ENCODE assay signal across 8 mouse cellular contexts in genomic region chr12:86023081-86023871, GRCm38 (mm10). TPM values are rescaled to one million over a fixed set of nuclear protein-coding genes. Genes with fewer than 3 reads are reported as not detected.
A peak's percentile ranks its signal among the peaks of the same experiment; 100 is the strongest.
DNase-seq lines count a peak whose midpoint lies in the region; ATAC-seq and TF ChIP-seq lines count a peak whose summit lies in the region.
"Had no signal": no experiment of that assay in that cellular context is flagged by ENCODE, and none has a peak within 500 bp of the region (broad histone marks: within the 10 kb centered on the region; RNA-seq: fewer than 3 reads in every experiment).

No protein-coding gene starts in this region.

- H3K4me3 ChIP-seq in intestine, embryonic 14.5 days (ENCODE audit: low read depth, low read length) = no peak overlapping the region
- no peak overlapping the region for H3K4me3 ChIP-seq in intestine, postnatal 0 days (ENCODE audit: low read depth, low read length)
- no peak overlapping the region for H3K4me3 ChIP-seq in intestine, embryonic 15.5 days (replicated peaks)
- H3K4me3 ChIP-seq: liver, embryonic 12.5 days had no signal

- peak; percentile 70 for DNase-seq in intestine, embryonic 14.5 days (ENCODE audit: low spot score)
- peak; percentile 31 for DNase-seq in adipocyte (ENCODE audit: low spot score)
- DNase-seq in lung, postnatal 14 days = peak; percentile 60

- no peaks in the 10 kb centered on the region for H3K27me3 ChIP-seq in intestine, embryonic 14.5 days (replicated peaks; ENCODE audit: control insufficient read depth, insufficient read depth, low read length)
- no peaks in the 10 kb centered on the region for H3K27me3 ChIP-seq in intestine, postnatal 0 days (replicated peaks; ENCODE audit: control insufficient read depth, insufficient read depth, low read length)
- no peaks in the 10 kb centered on the region for H3K27me3 ChIP-seq in intestine, embryonic 15.5 days (replicated peaks)
- H3K27me3 ChIP-seq: liver, embryonic 12.5 days had no signal

- peak; percentile 50; the same call in 1 of the 2 replicates for ATAC-seq in intestine, embryonic 14.5 days (replicated peaks; ENCODE audit: low FRiP score, low TSS enrichment, low read depth)
- ATAC-seq in intestine, postnatal 0 days = no peak
- peak; percentile 65 for ATAC-seq in intestine, embryonic 15.5 days
- ATAC-seq in activated CD4-positive, CD25-positive, alpha-beta regulatory T cell, adult 4 months = no peak
- no peak for ATAC-seq in erythroid progenitor cell, adult 5-6 weeks (replicated peaks; ENCODE audit: low FRiP score, poor library complexity, severe bottlenecking)
- ATAC-seq: liver, embryonic 12.5 days had no signal

- H3K9ac ChIP-seq in intestine, embryonic 14.5 days (ENCODE audit: low read length) = no peak overlapping the region
- H3K9ac ChIP-seq in intestine, postnatal 0 days (ENCODE audit: low read depth, low read length) = no peak overlapping the region
- H3K9ac ChIP-seq in intestine, embryonic 15.5 days = no peak overlapping the region
- H3K9ac ChIP-seq: liver, embryonic 12.5 days had no signal

- H3K27ac ChIP-seq in intestine, embryonic 14.5 days (ENCODE audit: low read depth) = peak overlapping the region; percentile 62; the same call in 1 of the 2 replicates
- H3K27ac ChIP-seq in intestine, postnatal 0 days (ENCODE audit: low read depth, low read length) = no peak overlapping the region
- H3K27ac ChIP-seq in intestine, embryonic 15.5 days = peak overlapping the region; percentile 42; the same call in 1 of the 2 replicates
- H3K27ac ChIP-seq: liver, embryonic 12.5 days had no signal

- H3K9me3 ChIP-seq in intestine, embryonic 14.5 days (ENCODE audit: control insufficient read depth, low read length) = no peaks in the 10 kb centered on the region
- no peaks in the 10 kb centered on the region for H3K9me3 ChIP-seq in intestine, postnatal 0 days (ENCODE audit: control insufficient read depth)
- no peaks in the 10 kb centered on the region for H3K9me3 ChIP-seq in intestine, embryonic 15.5 days
- H3K9me3 ChIP-seq: liver, embryonic 12.5 days had no signal

- no peak for TF ChIP-seq CTCF in intestine, postnatal 0 days (IDR thresholded peaks at IDR 0.05; ENCODE audit: low read depth)

- H3K4me2 ChIP-seq in intestine, embryonic 14.5 days (ENCODE audit: low read length) = no peak overlapping the region
- no peak overlapping the region for H3K4me2 ChIP-seq in intestine, postnatal 0 days (replicated peaks; ENCODE audit: low read depth)
- H3K4me2 ChIP-seq in intestine, embryonic 15.5 days (replicated peaks) = no peak overlapping the region
- H3K4me2 ChIP-seq: liver, embryonic 12.5 days had no signal

- peaks cover 21% of the 10 kb centered on the region for H3K4me1 ChIP-seq in intestine, embryonic 14.5 days (replicated peaks; ENCODE audit: control insufficient read depth, insufficient read depth, low read length)
- H3K4me1 ChIP-seq in intestine, postnatal 0 days (replicated peaks; ENCODE audit: control insufficient read depth, insufficient read depth, low read length) = no peaks in the 10 kb centered on the region
- H3K4me1 ChIP-seq in intestine, embryonic 15.5 days (replicated peaks) = peaks cover 15% of the 10 kb centered on the region; the same call in 1 of the 2 replicates
- H3K4me1 ChIP-seq: liver, embryonic 12.5 days had no signal

- WGBS in intestine, embryonic 14.5 days = 69% methylated on average over 4 of the region's 4 CpGs
- 72% methylated on average over 4 of the region's 4 CpGs for WGBS in intestine, postnatal 0 days
- 72% methylated on average over 4 of the region's 4 CpGs for WGBS in intestine, embryonic 15.5 days

- no peaks in the 10 kb centered on the region for H3K36me3 ChIP-seq in intestine, embryonic 14.5 days (ENCODE audit: control insufficient read depth, insufficient read depth, low read length)
- H3K36me3 ChIP-seq in intestine, postnatal 0 days (ENCODE audit: control insufficient read depth, insufficient read depth) = no peaks in the 10 kb centered on the region
- H3K36me3 ChIP-seq in intestine, embryonic 15.5 days = no peaks in the 10 kb centered on the region

RNA-seq across cellular contexts. Expression of gene Tgfb3, which starts 55.6 kb away (rescaled TPM):
- 22.0 and 22.1 TPM in 2 replicates for polyA plus RNA-seq in intestine, embryonic 14.5 days (2014; fragmentation: Nextera tagmentation; extraction: Ambion mirVana)
- polyA plus RNA-seq in intestine, postnatal 0 days (2015; fragmentation: Nextera tagmentation; extraction: Ambion mirVana) = 8.5 and 9.2 TPM in 2 replicates
- 22.8 and 23.4 TPM in 2 replicates for polyA plus RNA-seq in intestine, embryonic 15.5 days (2015; fragmentation: Nextera tagmentation; extraction: Ambion mirVana)
- 1 to 10 TPM; 1.2 TPM for polyA plus RNA-seq in activated CD4-positive, CD25-positive, alpha-beta regulatory T cell, adult 4 months (2017; shearing (Covaris generic))
- total RNA-seq in erythroid progenitor cell, adult 5-6 weeks (2015; ENCODE audit: low replicate concordance) = not detected in 2 replicates
- not detected in 2 replicates for total RNA-seq in erythroid progenitor cell, adult 5-6 weeks (2017; ENCODE audit: low replicate concordance)

RNA-seq across cellular contexts. Expression of gene Ift43, which starts 59.1 kb away (rescaled TPM):
- 81.5 and 88.7 TPM in 2 replicates for polyA plus RNA-seq in intestine, embryonic 14.5 days (2014; fragmentation: Nextera tagmentation; extraction: Ambion mirVana)
- polyA plus RNA-seq in intestine, postnatal 0 days (2015; fragmentation: Nextera tagmentation; extraction: Ambion mirVana) = 61.0 and 65.9 TPM in 2 replicates
- polyA plus RNA-seq in intestine, embryonic 15.5 days (2015; fragmentation: Nextera tagmentation; extraction: Ambion mirVana) = 69.2 and 73.7 TPM in 2 replicates
- polyA plus RNA-seq in activated CD4-positive, CD25-positive, alpha-beta regulatory T cell, adult 4 months (2017; shearing (Covaris generic)) = 1 to 10 TPM; 3.3 to 7.1 TPM
- total RNA-seq in erythroid progenitor cell, adult 5-6 weeks (2015; ENCODE audit: low replicate concordance) = not detected in 2 replicates
- not detected in 2 replicates for total RNA-seq in erythroid progenitor cell, adult 5-6 weeks (2017; ENCODE audit: low replicate concordance)

Comparison
In these comparisons a context has a peak if more than half of its experiments do, and no peak if none do; other contexts are left out.
1. ATAC-seq: peak in intestine, embryonic 14.5 days (single experiment) and intestine, embryonic 15.5 days (single experiment); none in intestine, postnatal 0 days (single experiment), activated CD4-positive, CD25-positive, alpha-beta regulatory T cell, adult 4 months (single experiment) and erythroid progenitor cell, adult 5-6 weeks (single experiment).
2. Peak in every context shown above with its lines, with median percentiles within 50 percentile points of each other: DNase-seq.